Mouse (Mus musculus) spleen, adult 2 months (tissue): Measurements from ENCODE around the gene Hspd1. TPM values are rescaled to one million over a fixed set of nuclear protein-coding genes. Genes with fewer than 3 reads are reported as not detected.

Source experiments
- DNase-seq, 2 experiments: peaks; one replicate each; pipeline versions ENCODE4 v3.0.0 to v3.0.0-alpha.2; 2012 to 2021; ENCODE audit warnings: low spot score in 2 of 2, low read depth in 1 of 2
- H3K27ac ChIP-seq: fragments of 200-500 bp; 2 replicates; pipeline ENCODE4 v1.5.1; 2012; ENCODE audit warnings: low read length, inconsistent platforms; ENCODE audit not compliant: insufficient read depth
- H3K27me3 ChIP-seq: fragments of 200-500 bp; 2 replicates; pipeline ENCODE4 v1.6.1; 2012; ENCODE audit warnings: mild to moderate bottlenecking, moderate library complexity, low read length, inconsistent platforms; ENCODE audit not compliant: control insufficient read depth, insufficient read depth
- H3K36me3 ChIP-seq: fragments of 200-500 bp; 2 replicates; pipeline ENCODE4 v1.6.1; 2012; ENCODE audit warnings: mild to moderate bottlenecking, low read length, inconsistent platforms; ENCODE audit not compliant: control insufficient read depth, insufficient read depth
- H3K4me1 ChIP-seq: fragments of 200-500 bp; 2 replicates; pipeline ENCODE4 v1.6.1; 2011; ENCODE audit warnings: inconsistent platforms; ENCODE audit not compliant: control insufficient read depth, insufficient read depth, insufficient read length
- H3K4me3 ChIP-seq: fragments of 200-500 bp; 2 replicates; pipeline ENCODE4 v1.5.1; 2011; ENCODE audit warnings: mild to moderate bottlenecking, inconsistent platforms; ENCODE audit not compliant: insufficient read depth, insufficient read length; ENCODE audit errors: extremely low read depth
- CTCF ChIP-seq: fragments of 200-500 bp; IDR thresholded peaks from 2 replicates; pipeline ENCODE4 v1.5.1; 2011; ENCODE audit warnings: mild to moderate bottlenecking, inconsistent platforms; ENCODE audit not compliant: insufficient read depth, insufficient read length, insufficient replicate concordance; ENCODE audit errors: extremely low read depth
- POLR2A ChIP-seq: fragments of 200-500 bp; IDR thresholded peaks from 2 replicates; pipeline ENCODE4 v1.6.1; 2011; ENCODE audit warnings: low read depth, low read length, inconsistent platforms
- WGBS: fragments of 180-500 bp; shearing (Covaris S2); methylation state at CpG from one replicate; pipeline ENCODE4 v1.1.7; 2018; 5-methylcytosine and 5-hydroxymethylcytosine counted together
- polyA plus RNA-seq: library from polyadenylated mRNA; depleted of rRNA; stranded (reverse); fragments of >200 nt; gene quantifications from 2 replicates; pipeline ENCODE4 v1.2.3, GENCODE M21; 2012

Gene Hspd1
- polyA plus RNA-seq, 1 experiment, result 9.2 TPM

GRCm38 (mm10) chr1:55108473-55108872 is 20.4 kb upstream of the Hspd1 start:
- no peak for DNase-seq
- no peaks in the 10 kb centered on the region for H3K27me3 ChIP-seq
- no peaks in the 10 kb centered on the region for H3K36me3 ChIP-seq
- no peak overlapping the region for H3K27ac ChIP-seq
- 65% methylated on average over 2 of the region's 2 CpGs for WGBS
- no peaks in the 10 kb centered on the region for H3K4me1 ChIP-seq
- H3K4me3 ChIP-seq, result no peak overlapping the region
- no peak for TF ChIP-seq POLR2A
- TF ChIP-seq CTCF, result no peak

- H3K4me3 ChIP-seq, result no peak overlapping the region
- TF ChIP-seq CTCF, result no peak
- no peak for TF ChIP-seq POLR2A
- H3K27ac ChIP-seq, result no peak overlapping the region
- H3K27me3 ChIP-seq, result no peaks in the 10 kb centered on the region
- H3K36me3 ChIP-seq, result no peaks in the 10 kb centered on the region
- no peak for DNase-seq
- WGBS, result 94% methylated on average over 1 of the region's 1 CpGs
- no peaks in the 10 kb centered on the region for H3K4me1 ChIP-seq
Observed at GRCm38 (mm10) chr1:55107644-55108043, 19.6 kb upstream of the Hspd1 start.

DNA sequence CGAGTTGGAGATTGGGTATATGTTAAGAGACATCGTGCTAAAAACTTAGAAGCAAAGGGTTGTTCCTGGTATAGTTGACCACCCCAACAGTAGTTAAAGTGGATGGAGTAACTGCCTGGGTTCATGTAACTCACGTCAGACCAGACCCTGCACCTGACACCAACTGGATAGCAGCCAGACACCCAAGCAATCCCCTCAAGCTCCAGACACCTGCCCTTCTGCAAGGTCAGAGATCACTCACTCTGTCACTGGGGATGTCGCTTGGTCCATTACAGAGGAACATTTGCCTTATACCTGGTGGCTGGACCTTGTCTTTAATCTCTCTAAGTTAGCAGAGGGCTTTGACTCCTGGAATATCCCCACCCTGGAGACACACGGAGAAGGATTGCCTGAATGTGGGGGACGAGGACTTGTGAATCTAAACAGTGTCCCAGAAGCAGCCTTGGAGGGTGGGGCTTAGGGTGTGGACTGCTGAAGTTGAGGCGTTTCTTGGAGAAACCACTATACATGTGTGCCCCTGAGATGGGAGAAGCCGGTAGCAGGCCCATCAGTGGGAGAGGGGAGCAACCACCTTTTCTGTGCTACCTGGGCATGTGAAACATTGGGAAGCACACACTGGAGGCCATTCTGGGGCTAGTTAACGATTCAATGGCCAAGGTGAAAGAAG is 19.0 kb upstream of the Hspd1 start:
- no peaks in the 10 kb centered on the region for H3K27me3 ChIP-seq
- 86% methylated on average over 9 of the region's 9 CpGs for WGBS

DNA sequence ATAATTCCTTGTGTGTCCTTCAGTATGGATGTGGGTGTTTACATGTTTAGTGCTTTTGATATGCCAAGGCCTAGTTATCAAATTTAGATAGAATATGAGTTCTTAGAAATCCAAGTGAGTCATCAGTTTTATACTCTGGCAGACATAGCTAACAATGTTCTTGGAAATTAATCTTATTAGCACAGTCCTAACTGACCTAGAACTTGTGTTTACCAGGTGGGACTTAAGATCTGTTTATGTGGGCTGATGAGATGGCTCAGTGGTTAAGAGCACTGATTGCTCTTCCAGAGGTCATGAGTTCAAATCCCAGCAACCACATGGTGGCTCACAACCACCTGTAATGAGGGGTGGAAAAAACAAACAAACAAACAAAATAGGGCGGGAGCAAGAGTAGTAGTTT is 4.4 kb upstream of the Hspd1 start:
- Histone ChIP-seq H3K36me3 (peaks cover 3% of the 10 kb centered on the region; the same call in 1 of the 2 replicates), H3K4me1 (no peaks in the 10 kb centered on the region), H3K27me3 (no peaks in the 10 kb centered on the region), H3K4me3 (no peak overlapping the region), H3K27ac (no peak overlapping the region)
- TF ChIP-seq POLR2A (no peak), CTCF (no peak)
- WGBS, result 88% methylated on average over 1 of the region's 1 CpGs
- no peak for DNase-seq

More for the DNA sequence above, 19.0 kb upstream of the Hspd1 start:
- Histone ChIP-seq H3K36me3 (no peaks in the 10 kb centered on the region), H3K4me3 (no peak overlapping the region), H3K27ac (no peak overlapping the region), H3K4me1 (no peaks in the 10 kb centered on the region)
- TF ChIP-seq CTCF (no peak), POLR2A (no peak)
- DNase-seq, result no peak

DNA sequence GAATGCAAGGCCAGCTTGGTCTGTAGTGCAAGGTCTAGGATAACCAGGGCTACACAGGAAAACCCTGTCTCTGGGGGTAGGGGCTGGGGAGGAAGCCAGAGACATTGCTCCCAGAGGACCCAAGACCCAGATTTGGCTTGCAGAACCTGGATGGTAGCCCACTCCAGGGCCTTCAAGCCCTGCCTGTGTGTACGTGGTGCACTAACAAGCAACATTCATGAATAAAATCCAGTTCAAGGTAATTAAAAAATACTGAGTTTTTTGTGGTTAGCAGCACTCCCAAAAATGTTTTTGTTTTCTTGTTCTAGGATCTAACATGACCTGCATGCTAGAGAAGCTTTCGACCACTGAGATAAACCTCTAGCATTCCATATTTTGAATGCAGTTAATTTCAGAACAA is 4.0 kb upstream of the Hspd1 start:
- Histone ChIP-seq H3K4me1 (no peaks in the 10 kb centered on the region), H3K4me3 (no peak overlapping the region), H3K27ac (no peak overlapping the region), H3K36me3 (peaks cover 3% of the 10 kb centered on the region; the same call in 1 of the 2 replicates), H3K27me3 (no peaks in the 10 kb centered on the region)
- TF ChIP-seq POLR2A (no peak), CTCF (no peak)
- no peak for DNase-seq
- 91% methylated on average over 2 of the region's 2 CpGs for WGBS

- Histone ChIP-seq H3K36me3 (peaks cover 5% of the 10 kb centered on the region), H3K27me3 (no peaks in the 10 kb centered on the region), H3K27ac (no peak overlapping the region), H3K4me1 (peaks cover 2% of the 10 kb centered on the region), H3K4me3 (no peak overlapping the region)
- no peak for TF ChIP-seq CTCF
- no peak for TF ChIP-seq POLR2A
- no peak for DNase-seq
- 91% methylated on average over 5 of the region's 5 CpGs for WGBS
Observed at GRCm38 (mm10) chr1:55089498-55090064, 1.5 kb upstream of the Hspd1 start.
